Mouse (Mus musculus): ENCODE measurements around the gene Notch2.
"Not testable (repeated sequence)": the region's sequence is repeated elsewhere in the genome, so short reads cannot be mapped to it uniquely, and the experiment has no call there.

The Notch2 gene

DNA sequence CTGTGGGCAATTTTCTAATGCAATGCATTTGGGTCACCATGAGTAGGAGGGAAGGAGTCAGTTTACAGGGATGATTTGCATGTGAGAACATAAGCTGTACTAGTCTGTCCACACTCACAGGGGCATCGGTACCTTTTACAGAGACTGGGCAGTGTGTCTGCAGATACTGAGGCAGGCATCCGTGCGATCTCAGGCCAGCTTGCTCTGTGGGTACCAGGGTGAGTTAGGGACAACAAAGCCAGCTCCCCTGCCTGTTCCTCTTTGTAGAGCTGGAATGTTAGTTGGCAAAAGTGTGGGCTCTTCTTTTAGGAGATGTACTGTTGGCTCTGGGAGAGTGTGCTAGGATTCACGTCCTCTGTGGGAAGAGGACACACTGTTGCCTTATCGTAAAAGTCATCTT lies 19.6 kb downstream of the Notch2 start:
- DNase-seq, result no peak

DNA sequence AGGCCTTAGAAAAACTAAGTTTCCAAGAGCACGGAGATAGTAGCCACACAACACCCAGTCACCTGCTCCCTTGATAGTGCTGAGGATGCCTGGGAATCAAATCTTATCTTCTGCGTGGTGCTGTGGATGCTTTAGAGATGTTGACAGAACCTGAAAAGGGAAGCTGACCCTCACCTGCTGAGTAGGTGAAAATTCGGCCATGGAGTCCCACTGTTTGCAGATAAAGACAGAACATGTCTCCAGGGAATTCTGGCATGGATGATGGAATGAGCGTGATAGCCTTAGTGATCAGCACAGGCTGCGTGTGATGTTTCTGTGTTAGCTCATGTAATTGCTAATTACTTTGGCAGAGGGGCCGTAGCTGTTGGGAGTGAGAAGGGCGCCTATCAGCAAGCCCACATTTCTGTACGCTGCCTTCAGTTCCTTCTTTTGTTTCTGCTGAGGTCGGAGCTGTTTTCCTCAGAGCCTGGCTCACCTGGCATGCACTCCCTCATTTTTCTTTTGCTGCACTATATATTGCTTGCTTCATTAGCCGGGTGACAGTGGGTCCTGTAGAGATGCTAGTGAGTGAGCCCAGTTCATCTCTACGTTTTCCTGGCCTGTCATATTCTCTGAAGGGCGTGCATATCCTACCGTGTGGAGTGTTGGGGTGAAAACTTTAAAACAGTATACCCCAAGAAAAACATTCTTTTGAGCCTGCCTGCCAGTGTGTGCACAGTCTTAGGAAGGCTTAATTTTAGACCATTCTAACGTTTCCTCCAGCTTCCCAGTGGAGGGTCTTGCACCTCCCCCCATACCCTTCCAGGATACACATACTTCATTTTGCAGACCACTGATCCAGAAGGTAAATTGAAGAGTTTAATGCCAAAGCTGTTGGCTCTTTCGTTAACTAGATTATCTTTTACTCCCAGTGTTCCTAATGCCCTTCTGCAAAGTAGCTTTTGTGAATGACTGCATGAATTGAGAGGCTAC lies 21.6 kb downstream of the Notch2 start:
- no peak for DNase-seq

DNA sequence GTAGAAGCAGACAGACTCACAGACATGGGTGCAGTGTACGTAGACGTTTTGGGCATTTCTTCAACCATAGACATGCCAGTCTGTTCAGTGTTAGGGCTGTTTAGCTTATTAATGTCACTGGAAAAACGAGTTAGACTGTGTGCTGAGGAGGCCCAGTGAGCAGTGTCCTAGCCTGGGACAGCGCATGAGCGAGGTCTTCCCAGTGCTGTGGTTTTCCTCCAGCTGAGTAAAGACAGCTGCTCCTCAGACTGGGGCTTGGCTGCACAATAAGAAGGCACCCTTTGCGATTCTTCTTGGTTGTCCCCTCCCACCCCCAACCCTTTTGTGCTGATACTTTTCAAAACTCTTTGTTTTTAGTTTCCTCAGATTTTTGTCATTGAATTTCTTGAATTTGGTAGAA lies 22.8 kb downstream of the Notch2 start:
- no peak for DNase-seq

DNA sequence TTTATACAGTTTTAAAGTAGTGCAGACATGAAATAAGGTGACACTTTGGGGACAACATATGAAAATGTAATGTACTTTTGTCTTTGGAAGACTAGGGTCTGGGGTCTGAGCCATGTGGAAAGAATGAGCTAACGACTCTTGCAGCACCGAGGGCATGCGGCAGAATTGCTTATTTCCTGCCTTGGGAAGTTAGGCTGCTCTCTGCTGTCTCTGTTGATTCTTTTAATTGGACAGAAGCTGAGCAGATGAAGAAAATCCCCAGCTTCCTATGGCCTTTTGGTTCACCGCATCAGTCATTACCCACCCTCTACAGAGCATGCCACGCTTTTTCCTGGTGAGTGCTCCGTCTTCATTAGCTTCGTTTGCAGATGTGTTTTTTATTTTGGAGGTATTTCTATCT lies 23.8 kb downstream of the Notch2 start:
- no peak for DNase-seq

DNA sequence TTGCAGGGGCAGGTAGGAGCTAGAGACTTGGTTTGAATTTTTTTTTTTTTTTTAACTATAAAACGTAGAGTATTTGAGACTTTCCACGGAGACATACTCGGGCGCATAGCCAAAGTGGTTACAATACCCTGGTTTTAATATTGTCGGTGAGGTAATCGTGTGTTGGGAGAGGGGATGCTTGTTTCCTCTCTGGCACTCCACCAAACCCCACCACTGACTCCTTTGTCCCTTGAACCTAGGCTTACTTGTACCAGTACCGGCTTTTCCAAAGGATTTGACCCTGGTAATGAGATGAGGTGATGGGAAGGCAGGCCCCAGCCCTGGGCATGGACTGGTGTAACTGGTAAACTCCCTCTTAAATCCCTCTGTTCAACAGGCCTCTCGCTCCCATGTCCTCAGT lies 25.3 kb downstream of the Notch2 start:
- DNase-seq, result no peak

DNA sequence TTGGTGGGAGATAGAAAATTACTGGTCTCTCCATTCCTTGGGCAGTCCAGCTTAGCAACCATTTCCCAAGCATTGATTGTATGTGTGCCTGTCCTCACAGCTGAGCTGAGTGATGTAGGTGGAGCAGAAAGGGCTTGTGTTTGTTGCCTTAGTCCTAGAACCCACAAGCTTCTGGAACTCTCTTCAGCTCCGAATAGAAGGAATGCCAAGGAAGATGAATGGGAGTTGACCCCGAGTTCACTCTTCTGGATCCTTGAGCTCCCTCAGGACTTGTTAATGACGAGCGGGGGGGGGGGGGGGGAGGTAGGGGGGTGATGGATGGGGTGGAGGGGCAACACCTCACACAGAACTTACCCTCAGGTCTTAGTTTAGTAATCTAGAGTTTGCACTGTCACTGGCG lies 25.9 kb downstream of the Notch2 start:
- no peak for DNase-seq

DNA sequence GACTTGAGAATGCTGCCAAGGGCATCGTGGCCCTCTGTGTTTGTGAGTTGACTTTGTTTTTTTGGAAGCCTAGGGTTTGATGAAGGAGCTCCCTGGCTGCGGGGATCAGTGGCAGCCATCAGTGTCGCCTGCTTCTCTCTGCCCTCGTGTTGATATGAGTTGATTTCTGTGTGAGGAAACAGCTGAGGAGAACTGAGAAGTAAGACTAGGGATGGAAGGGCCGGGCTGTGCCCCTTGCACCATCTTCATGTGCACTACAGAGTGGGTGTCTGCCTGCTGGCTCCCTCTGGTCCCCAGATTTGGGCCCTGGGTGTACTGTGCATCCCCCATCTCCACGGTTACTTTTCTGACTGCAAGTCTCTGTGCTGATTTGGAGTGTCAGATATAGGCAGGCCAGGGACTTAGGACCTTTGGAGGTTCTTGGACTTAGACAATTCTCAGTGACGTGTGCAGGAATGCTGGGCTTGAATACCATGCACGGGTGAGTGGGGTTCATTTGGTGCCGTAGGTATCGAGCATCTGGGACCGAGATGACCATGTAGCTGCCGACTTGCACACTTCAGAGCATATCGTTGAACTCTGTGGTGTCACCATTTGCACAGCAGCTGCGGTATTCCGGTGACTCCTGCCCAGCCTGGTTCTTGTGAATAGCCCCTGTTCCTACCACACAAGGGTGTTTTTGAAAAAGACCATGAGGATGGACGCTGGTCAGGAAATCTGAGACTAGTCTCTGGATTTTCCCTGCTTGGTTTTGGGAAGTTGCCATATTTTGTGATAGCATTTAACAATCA lies 26.5 kb downstream of the Notch2 start:
- DNase-seq, result no peak

DNA sequence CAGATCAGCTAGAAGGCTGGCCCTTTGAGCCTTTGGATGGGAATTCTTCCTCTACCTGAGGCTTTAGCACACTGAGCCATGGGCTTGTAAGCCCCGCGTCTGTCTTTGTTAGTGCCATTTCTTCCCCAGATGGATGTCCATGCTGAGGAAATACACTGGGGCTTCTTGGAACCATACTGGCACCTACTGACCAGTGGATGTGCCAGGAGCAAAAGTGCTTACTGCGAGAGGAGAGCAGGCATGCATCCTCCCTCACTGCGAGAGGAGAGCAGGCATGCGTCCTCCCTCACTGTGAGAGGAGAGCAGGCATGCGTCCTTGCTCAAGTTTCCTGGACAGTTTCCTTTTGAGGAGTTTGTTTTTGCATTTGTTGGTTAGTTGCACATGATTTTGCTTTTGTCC lies 27.5 kb downstream of the Notch2 start:
- DNase-seq, result no peak

DNA sequence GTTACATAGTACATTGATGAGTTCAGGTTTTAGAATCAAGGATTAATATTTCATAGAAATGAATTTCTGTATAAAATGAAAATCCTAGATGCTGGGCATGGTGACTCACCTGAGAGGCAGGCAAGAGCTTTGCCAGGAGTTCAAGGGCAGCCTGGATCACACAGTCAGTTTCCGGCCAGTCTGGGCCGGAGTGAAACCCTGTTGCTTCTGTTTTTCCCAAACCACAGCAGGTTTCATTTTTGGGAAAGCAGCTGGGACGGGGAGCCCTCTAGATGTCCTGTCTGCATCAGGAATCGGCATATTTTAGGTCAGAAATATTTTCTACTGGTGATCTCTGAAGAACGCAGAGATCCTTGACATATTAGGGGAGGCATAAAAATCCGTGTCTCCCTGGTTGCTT lies 29.0 kb downstream of the Notch2 start:
- DNase-seq, result no peak

DNA sequence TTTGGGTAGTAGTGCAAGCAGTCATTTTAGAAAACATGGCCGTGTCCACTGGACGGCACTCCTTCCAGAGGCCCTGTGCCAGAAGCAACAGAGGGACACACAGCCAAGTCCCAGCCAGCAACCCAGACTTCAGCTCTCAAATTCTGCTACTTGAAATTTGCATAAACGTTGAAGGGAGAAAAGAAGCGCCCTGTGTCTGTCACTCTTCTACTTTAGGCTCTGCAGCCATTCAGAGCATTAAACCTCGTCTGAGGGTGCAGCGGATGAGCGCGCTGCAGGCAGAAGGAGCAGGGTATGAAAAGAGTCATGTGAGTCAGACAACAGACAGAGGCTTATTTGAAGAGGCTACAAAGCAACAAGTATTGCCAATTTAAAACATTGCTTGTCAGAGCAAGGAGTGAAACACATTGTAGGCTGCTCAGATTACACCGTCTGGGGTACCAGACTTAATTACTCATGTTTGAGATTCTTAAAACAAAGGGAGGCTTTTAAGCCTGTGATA lies 29.7 kb downstream of the Notch2 start:
- DNase-seq, result no peak

DNA sequence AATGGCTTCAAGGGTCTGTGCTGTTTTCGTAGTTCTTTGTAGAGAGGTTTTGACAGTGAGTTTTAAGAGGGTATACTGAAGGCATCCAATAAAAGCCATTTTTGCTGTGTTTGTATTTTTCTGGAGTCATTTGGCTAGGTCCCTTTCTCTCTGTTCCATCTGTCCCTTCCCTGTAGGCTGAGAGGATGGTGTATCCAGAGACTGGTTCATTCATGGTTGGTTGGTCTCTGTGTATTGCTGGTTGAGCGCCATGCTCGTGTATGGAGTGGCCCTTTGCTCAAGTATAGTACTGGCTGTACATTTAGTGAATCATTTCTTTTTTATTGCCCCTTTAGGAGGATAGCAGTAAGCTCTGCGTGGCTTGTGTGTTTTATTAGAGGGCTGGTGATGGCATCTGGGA lies 30.3 kb downstream of the Notch2 start:
- DNase-seq, result no peak

DNA sequence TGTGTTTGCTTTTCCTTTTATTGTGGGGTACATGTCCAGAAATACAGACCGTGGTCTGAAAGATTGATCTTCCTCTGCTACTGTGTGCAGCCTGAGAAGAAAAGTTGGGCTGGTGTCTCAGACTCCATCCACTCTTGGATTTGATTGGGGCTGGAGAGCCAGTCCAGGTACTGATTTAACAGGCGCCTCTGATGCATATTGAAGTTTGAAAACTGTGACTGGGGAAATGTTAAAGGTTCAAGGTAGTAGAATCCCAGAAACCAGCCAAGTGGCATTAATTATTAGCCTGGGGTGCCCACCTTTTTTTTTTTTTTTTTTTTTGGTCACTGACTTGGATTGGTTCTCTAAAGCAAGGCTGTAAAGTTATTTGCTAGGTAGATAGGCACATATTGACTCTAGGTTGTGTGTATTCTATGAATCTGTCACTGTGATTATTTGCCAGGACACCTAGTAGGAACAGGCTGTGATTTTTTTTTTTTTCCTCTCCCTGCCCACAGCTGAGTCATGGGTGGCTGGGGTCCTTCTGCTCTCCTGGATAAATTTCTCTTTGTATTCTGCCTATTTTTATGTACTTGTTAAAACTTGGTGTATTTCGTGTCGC lies 31.5 kb downstream of the Notch2 start:
- no peak for DNase-seq

DNA sequence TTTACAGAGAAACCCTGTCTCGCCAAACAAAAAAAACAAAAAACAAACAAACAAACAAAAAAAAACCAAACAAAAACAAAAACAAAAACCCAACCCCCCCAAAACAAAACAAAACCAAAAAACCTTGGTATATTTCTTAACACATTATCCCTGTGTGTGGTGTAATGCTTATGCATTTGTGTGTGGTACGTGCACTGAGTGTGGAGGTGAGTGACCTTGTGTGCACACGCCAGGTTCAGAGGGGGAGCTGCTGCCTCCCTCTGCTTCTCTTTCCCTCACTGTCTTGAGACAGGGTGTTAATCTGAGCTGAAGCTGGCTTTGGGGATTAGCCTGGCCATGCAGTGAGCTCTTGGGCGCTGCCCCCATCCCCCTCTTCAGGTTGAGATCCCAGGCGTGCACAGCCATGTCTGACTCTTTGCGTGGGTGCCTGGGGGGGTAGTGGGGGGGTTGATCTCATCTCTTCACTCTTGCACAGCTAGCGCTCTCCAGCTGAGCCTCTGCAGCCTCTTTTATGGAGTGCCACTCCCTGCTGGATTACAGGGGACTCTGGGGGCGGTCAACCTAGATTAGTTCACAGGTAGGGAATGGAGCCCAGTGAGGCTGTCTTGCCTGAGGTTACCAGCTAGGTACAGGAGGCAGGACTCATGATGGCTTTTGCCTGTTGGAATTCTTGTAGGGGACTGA lies 32.3 kb downstream of the Notch2 start:
- DNase-seq, result no peak

DNA sequence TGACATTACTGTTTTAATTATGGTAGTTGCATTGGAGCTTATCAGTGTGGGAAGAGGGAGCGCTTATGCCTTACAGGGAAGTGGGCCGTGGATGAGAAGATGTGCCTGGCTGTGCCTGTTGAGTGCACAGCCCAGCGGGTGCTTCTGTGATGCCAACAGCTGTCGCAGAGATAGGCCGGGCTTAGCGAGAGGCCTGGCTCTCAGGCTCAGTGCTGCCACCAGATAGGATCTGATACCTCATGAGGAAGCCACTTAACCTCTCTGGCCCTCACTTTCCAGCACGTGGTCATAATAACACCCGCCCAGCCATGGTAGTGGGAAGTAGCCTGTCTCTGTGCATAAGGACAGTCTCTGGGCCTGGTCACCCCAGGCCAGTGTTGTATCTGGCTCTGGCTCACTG lies 33.0 kb downstream of the Notch2 start:
- no peak for DNase-seq

DNA sequence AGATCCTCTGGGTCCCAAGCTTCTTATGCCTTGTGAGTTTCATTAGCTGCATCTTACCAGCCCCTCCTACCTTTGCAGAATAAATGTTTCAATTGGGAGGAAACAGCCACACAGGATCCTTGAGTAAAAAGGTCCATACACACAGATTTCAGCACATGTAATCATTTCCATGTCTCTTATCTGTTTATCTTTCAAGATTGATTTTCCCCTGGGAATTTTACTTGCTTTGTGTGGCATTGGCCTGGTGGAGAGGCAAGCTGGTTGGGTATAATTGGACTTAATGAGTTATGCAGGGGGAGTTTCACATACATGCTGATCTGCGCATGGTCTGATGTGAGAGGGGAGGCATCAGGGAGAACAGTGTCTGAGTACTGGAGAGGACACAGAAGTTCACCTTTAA lies 36.3 kb downstream of the Notch2 start:
- DNase-seq, result no peak

DNA sequence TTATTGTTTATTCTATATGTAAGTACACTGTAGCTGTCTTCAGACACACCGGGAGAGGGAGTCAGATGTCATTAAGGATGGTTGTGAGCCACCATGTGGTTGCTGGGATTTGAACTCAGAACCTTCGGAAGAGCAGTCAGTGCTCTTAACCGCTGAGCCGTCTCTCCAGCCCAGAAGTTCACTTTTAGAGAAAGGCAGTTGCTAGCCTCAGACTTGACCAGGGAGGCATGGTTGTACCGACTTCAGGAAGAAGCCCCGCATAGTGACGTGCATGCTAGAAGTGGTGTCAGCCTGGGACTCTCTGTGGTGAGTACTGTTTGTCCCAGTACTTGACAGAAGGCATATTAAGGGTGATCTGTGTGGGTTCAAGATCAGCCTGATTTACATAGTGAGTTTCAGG lies 36.8 kb downstream of the Notch2 start:
- DNase-seq, result not testable (repeated sequence)

DNA sequence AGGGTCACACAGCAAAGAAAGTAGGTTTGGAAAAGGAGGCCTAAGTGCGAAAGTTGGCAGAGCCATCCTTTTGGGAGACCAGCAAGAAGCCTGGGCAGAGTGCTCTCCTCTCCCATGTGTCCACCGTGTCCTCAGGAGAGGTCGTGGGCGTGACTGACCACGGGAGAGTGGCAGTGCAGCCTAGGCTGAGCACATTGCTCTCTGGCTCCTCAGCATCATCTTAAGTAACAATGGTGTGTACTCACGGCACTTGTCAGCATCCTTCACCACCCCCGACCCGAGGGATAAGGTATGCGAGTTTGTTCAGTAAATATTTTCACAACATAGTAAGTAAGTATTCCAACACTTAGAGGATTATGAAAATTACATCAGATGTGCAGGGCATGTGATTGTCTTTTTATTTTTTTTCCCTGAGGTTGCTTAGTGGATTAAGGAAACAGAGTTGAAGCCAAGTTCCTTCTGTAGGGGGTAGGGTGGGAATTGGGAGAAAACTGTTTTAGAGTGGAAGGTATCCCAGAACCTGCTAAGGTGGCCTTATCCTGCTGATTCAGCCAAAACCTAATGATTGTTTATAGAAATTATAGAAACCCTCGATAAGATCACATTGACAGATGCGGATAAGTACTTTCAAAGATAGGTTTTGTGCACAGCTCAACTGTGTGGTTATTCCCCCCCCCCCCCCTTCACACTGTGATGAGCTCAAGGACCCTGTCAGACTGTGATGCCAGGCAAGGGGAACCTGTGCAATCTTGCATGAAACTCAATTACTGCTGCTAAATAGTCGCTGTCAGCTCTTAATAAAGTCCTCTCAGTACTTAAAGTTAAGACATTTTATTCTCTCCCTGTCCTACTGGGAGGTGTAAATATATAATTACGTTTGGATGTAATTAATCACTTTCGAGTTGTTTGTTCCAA lies 37.4 kb downstream of the Notch2 start:
- no peak for DNase-seq

DNA sequence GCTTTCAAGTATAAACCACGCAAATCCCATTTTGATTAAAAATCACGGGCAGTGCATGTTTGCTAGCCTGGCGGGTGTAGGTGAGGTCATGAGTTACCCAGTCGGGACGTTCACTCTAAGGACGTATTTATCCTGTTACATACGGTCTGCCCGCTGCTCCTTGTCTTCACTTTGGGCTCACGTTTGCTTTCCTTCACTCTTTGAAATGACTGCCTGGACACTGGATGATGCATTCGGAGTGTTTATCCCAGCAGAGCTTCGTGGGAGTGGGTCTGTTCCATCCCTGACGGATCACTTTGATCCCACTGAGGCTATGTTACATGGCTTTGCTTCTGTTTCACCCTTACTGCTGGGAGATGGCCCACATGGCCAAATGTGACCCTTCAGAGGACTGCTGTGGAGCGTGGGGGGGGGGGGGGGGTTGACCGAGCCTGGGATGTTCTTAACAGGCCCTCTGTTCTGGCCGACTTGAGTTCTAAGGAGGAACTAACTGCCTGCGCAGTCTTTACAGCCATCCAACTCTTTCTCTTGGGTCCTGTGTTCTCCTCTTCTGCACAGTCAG lies 38.2 kb downstream of the Notch2 start:
- DNase-seq, result no peak

DNA sequence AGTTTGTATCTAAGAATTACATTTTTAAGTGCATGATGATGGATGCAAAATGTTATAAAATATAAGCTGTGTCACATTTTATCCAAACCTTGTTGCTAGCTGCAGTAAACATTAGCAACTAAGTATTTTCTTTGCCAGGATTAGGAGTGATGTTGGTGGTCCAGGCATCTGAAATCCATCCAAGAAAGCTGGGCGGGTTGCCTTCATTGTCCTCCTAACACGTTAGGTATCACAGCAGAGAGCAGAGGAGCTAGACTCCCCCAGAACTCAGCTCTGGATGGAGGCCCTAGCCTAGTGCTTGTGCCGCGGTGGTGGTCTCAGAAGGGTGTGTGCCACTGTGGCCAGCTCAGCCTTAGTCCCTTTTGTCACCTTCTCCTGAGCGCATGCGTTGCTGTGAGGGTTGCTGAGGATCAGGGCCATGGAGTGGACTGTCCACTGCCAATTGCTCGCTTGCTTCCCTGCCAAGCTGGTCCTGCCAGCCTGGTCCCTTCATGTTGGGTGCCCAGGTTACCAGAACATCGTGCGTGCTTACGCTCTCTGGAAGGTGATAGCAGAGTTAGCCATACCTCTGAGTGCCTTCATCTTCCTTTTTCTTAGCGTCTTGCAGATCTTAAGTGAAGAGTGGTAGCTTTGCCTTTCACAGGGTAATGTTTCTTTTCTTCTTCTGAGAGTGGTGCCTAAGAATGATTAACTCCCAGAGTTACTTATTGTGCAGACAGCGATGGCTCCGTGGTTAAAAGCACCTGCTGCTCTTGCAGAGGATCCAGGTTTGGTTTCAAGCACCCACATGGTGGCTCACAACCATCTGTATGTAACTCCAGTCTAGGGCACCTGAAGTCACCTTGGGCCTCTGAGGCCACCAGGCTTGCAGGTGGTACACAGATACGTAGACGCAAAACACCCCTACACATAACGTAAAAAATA lies 39.4 kb downstream of the Notch2 start:
- DNase-seq, result no peak

DNA sequence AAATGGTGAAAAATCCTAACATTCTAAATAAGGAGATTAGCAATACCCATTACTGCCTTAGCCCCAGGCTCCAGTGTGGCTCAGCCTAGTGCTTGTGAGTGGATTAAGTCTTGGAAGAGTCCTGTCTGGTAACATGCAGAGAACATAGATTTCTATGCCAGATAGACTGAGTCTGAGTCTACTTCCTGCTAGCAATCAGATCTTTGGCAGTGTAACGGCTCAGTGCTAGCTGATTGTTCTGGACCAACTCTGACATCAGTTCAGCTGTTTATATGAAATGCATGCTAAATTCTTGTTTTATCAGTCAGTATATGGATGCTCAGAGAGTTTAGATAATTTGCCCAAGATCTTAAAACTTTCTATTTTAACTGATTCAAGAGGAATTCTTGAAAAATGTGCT lies 40.5 kb downstream of the Notch2 start:
- DNase-seq, result no peak
